Mouse (Mus musculus) embryonic facial prominence, embryonic 12.5 days (tissue): Measurements from ENCODE around the gene Wasf1. TPM values are rescaled to one million over a fixed set of nuclear protein-coding genes. Genes with fewer than 3 reads are reported as not detected.
A peak's percentile ranks its signal among the peaks of the same experiment; 100 is the strongest.

ENCODE experiments used
- ATAC-seq: fragments of 200-750 bp; cut with Nextera tagmentation; 2 replicates; pipeline ENCODE4 v1.8.0; 2017; ENCODE audit not compliant: insufficient number of reproducible peaks, insufficient read depth, low FRiP score, low TSS enrichment
- H3K27ac ChIP-seq: fragments of 300-500 bp; sonication (generic); 2 replicates; pipeline ENCODE4 v1.5.1; 2016; ENCODE audit warnings: mild to moderate bottlenecking
- H3K27me3 ChIP-seq: fragments of 300-500 bp; sonication (generic); 2 replicates; pipeline ENCODE4 v1.6.1; 2016; ENCODE audit warnings: mild to moderate bottlenecking, moderate library complexity
- H3K36me3 ChIP-seq: fragments of 300-500 bp; sonication (generic); 2 replicates; pipeline ENCODE4 v1.6.1; 2016; ENCODE audit warnings: mild to moderate bottlenecking
- H3K4me1 ChIP-seq: fragments of 300-500 bp; sonication (generic); 2 replicates; pipeline ENCODE4 v1.6.1; 2016
- H3K4me2 ChIP-seq: fragments of 300-500 bp; sonication (generic); replicated peaks from 2 replicates; pipeline ENCODE4 v1.6.1; 2016; ENCODE audit warnings: mild to moderate bottlenecking, moderate library complexity
- H3K4me3 ChIP-seq: fragments of 300-500 bp; sonication (generic); 2 replicates; pipeline ENCODE4 v1.5.1; 2016; ENCODE audit warnings: mild to moderate bottlenecking
- H3K9ac ChIP-seq: fragments of 300-500 bp; sonication (generic); 2 replicates; pipeline ENCODE4 v1.6.1; 2016; ENCODE audit warnings: mild to moderate bottlenecking, moderate library complexity
- H3K9me3 ChIP-seq: fragments of 300-500 bp; sonication (generic); 2 replicates; pipeline ENCODE4 v1.6.1; 2016; ENCODE audit warnings: mild to moderate bottlenecking, moderate library complexity
- WGBS: fragments of 180-500 bp; shearing (Covaris S2); methylation state at CpG from one replicate; pipeline ENCODE4 v1.1.7; 2016; 5-methylcytosine and 5-hydroxymethylcytosine counted together
- polyA plus RNA-seq: library from polyadenylated mRNA; unstranded; fragments of >200 nt; fragmentation: Nextera tagmentation; extraction: Ambion mirVana; gene quantifications from 2 replicates; pipeline ENCODE4 v1.2.1, GENCODE M21; 2016

Gene Wasf1
- polyA plus RNA-seq, 1 experiment from 2014 or later: 32.5 TPM

DNA sequence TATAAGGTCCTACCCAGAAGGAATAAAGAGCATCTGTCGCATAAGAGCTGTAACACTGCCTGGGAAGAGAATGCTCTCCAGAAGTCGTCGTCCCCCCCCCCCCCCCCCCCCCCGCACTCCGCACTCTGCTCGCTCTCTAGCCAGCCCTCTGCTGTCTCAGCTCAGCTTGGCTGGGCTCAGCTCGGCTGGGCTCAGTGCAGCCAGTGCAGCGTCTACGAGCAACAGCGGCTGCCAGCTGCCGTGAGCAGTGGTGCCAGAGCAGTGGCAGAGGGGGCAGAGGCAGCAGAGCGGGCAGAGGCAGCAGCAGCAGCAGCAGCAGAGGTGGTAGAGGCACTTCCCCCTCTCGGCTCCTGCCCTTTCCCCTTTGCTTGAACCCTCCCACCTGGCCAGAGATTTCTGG is 102.1 kb downstream of the Wasf1 start:
- no peaks in the 10 kb centered on the region for H3K27me3 ChIP-seq
- no peak overlapping the region for H3K9ac ChIP-seq
- H3K36me3 ChIP-seq: no peaks in the 10 kb centered on the region
- peak overlapping the region; percentile 29; the same call in 1 of the 2 replicates for H3K4me2 ChIP-seq
- no peaks in the 10 kb centered on the region for H3K4me1 ChIP-seq
- no peak overlapping the region for H3K27ac ChIP-seq
- no peaks in the 10 kb centered on the region for H3K9me3 ChIP-seq
- H3K4me3 ChIP-seq: no peak overlapping the region
- 23% methylated on average over 11 of the region's 13 CpGs for WGBS
- ATAC-seq: 0 out of 2 replicates have a peak, but pooled peaks have one; percentile 52

Other genes starting within 250 kb of the Wasf1 start
- gene Mettl24, start 200.2 kb upstream of the Wasf1 start, polyA plus RNA-seq: 0.96 and 1.1 TPM in 2 replicates
- 39.3 and 40.2 TPM in 2 replicates for gene Cdc40, start 164 bp upstream of the Wasf1 start, polyA plus RNA-seq
- not detected in 2 replicates for gene Gpr6, start 188.8 kb downstream of the Wasf1 start, polyA plus RNA-seq